Mouse (Mus musculus): ENCODE data around the gene Cox5a.

GRCm38 (mm10) chr9:57574397-57574796 lies 53.3 kb downstream of the Cox5a start:
- TF ChIP-seq POLR2A (IDR thresholded peaks at IDR 0.05; ENCODE audit: low read depth, low read length) = no peak
- TF ChIP-seq CTCF (IDR thresholded peaks at IDR 0.05; ENCODE audit: extremely low read depth, insufficient read depth, insufficient read length, insufficient replicate concordance) = no peak
